Mouse (Mus musculus) G1E-ER4 (cell line): ENCODE data around the gene N4bp2l1. TPM values are rescaled to one million over a fixed set of nuclear protein-coding genes. Genes with fewer than 3 reads are reported as not detected.

Experiments used
- GATA1 ChIP-seq: IDR thresholded peaks from one replicate; pipeline ENCODE4 v1.8.0; 2012; ENCODE audit warnings: low read length, inconsistent platforms
- polyA plus RNA-seq: library from polyadenylated mRNA; stranded (reverse); fragments of >175 nt; gene quantifications from 2 replicates; pipeline ENCODE4 v1.2.3, GENCODE M21; 2012

The N4bp2l1 gene
- polyA plus RNA-seq, result 0.30 and 0.31 TPM in 2 replicates

DNA sequence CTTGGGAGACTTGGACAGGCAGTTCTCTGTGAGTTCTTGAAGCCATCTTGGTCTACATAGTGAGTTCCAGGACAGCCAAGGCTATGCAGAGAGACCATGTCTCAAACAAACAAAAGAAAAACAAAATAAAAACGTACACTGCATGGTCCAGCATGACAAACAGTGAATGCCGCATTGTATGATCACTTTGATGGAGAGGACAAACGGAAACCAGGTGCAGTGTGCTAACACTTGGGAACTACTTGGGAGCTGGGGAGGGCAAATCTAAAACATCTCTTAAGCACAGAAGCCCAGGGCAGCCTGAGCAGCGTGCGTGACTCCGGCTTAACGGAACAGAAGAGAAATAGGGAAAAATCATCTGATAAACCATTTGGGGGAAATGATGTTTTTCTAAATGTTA, at the start of gene N4bp2l1:
Gene N4bp2l1 (minus strand): TSS at position 101 of the 400 bp plus-strand sequence.
- TF ChIP-seq GATA1, result no peak

DNA sequence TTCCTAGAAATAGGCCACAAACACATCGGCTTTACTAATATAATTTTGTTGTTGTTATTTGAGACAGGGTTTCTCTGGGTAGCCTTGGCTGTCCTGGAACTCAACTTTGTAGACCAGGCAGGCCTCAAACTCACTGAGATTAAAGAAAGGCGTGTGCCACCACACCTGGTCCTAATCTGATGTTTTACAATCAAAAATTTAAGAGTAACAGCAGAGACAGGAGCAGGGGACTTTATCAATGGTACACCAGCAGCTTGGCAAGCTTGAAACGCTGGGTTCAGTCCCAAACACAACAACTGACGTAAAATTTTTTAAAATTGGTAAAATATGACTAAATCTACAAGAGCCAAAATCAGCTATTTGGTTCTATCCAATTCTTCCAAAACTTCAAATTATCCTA, 47.9 kb upstream of the N4bp2l1 start:
- no peak for TF ChIP-seq GATA1

DNA sequence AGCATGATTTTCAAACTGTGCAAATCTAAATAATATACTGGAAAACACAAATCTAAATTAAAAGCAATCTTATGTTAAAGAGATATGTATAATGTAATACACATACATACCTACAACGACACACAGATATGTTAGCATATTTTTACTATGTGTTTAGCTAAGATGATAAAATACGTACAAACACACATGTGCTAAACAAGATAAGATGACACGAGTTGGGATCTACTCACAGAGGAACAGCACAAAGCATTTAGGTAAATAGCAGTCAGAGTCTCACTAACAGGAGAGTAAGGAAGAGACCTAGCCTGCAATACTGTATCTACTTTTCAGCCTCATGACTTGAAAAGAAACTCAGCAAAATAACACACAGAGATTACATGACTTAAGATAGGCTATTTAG, 44.5 kb upstream of the N4bp2l1 start:
- TF ChIP-seq GATA1, result no peak

DNA sequence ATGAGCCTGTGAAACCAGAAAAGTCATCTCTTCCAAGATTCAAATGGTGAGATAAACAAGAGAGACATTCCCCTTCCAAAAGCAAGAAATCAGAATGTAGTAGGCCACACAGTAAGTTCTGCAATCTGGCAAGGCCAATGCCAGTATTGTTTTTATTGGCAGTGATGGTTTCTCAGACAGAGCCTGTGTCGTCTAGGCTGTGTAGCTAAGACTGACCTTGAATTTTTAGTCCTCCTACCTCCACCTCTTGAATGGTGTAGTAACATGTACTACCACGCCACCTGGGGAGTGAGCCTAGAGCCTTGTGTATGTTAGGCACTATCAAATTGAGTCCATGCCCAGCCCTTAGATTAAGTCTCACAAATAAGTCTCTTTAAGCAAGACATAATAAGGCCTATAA, 32.7 kb upstream of the N4bp2l1 start:
- TF ChIP-seq GATA1, result no peak

DNA sequence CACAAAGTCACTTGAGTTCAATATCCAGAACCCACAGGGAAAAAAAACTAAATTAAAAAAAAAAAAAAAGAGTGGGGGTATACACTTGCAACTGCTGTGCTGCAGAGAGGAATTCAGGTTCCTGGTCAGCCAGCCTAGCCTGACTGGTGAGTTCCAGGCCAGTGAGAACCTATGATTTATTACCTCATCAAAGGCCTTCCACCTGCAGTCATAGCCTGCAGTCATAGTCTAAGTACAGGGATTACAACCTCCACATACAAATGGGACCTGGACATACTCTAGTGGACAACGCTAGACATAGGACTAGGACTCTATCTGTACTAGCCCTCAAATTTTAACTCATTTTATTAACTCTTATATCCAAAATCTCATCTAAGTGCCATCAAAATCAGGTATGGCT, 32.3 kb upstream of the N4bp2l1 start:
- no peak for TF ChIP-seq GATA1

DNA sequence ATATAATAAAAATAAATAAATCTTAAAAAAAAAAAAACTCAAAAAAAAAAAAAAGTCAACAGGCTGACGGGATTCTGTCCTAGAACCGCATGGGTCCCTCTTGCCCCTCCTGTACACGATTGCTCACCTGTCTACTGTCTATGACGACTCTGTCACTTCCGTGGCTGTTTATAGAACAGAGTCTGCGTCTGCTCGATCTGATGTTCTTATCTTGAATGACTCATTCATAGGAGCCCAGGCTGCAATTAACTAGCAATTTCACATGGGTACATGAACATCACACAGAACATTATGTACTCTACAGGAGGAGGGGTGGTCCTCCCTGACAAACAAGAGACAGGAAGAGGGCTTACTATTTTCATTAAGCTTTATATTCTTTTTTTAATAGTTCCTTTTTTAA, 28.5 kb upstream of the N4bp2l1 start:
- no peak for TF ChIP-seq GATA1

DNA sequence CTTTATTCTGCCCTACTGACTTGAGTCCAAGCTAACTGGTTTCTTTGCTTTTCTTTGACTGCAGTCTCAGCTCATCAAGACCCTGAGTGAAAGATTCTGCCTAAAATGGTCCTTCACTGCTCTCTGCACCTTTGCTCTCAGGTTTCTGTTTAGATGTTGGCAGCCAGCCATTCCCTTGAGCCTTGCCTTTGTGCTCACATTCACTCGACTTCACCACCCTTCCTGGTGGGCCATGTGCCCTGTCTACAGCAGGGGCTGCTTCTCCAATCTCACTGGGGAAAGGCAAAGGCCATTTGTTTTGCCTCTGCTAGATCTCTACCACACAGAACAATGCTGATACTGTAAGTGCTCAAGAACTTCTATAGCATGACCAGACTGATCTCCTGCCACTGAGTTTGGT, 25.8 kb upstream of the N4bp2l1 start:
- no peak for TF ChIP-seq GATA1

DNA sequence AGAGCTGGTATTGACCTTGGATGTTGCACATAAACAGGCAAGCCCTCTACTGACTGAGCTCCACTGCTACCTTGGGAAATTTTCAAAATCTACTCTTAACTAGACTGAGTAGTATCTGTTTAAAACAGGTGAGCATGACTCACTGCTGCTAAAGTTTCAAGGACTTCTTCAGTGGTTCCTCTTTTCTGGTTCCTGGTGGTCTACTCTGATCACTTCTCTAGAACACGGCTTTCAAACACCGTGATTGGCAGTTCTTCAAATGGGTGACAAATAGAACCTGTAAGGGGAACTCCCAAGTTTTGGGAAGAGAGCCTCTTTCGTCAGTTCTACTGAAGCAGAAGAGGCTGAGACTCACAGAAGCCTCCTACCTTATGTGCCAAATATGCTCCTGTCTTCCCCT, 24.6 kb upstream of the N4bp2l1 start:
- no peak for TF ChIP-seq GATA1

DNA sequence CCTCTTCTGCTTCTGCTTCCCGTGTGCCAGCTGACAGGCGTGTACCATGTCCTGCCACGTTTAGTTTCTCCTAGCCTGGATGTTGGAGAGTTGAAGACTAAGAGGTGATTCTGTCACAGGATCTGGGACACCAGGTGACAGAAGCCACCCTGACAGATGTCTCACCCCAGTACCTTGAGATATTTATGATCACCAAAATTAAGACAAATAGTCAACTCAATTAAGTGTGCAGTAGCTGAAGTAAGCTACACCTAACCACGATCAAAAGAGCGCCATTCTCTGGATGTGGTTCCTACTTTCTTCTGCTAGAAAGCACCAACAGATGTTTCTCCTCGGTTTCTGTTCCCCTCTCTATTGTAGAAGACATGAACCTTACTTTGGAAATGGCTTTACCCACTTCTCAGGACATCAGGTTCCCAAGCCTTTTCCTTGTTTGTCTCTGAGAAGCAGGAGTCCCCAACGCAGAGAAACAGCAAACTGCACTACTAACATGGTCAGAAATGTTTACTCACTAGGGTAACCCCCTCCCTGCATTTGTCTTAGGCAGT, 23.7 kb upstream of the N4bp2l1 start:
- TF ChIP-seq GATA1, result no peak

DNA sequence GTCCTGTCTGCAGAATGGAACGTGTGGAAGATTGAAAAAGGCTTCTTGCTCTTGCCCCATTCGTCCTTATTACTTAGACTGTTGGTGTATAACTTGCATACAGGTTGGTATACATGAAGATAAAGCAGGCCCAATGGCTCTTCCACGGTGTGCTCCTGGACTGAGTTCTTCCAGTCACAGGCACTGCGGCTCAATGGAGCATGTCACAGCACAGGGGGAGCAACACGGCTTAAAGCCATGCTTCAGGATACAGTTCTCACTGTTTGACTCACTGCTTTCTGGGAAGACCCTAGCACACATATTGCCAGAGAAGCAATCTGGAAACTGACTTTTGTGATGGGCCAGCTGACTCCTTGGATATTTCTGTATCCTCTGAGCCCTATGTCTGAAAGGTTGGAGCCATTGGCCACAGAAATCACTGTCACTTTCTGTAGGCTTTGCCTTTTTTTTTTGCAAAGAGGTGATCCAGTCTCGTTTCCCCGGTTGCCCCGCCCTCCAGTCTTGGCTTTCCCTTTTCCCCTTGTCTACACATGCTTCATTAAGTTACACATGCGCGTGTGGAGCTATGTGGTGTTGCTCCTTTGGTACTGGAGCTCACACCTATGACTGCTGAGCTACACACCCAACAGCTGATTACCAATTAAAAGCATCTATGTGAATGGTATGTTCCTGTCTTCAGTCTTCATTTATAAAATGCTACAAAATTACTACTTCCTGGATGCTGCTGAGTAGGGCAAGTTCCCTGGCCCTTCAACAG, 21.8 kb upstream of the N4bp2l1 start:
- TF ChIP-seq GATA1, result no peak

DNA sequence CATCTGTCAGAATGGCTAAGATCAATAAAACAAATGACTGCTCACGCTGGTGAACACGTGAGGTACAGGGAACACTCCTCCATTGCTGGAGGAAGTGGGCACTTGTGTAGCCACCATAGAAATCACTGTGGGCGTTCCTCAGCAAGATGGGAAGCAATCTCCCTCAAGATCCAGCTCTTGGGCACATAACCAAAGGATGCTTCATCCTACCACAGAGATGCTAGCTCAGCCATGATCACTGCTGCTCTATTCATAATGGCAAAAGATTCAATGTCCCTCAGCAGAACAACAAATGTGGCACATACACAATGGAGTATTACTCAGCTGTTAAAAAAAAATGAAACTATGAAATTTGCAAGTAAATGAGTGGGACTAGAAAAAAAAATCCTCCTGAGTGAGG, 19.7 kb upstream of the N4bp2l1 start:
- TF ChIP-seq GATA1, result no peak

DNA sequence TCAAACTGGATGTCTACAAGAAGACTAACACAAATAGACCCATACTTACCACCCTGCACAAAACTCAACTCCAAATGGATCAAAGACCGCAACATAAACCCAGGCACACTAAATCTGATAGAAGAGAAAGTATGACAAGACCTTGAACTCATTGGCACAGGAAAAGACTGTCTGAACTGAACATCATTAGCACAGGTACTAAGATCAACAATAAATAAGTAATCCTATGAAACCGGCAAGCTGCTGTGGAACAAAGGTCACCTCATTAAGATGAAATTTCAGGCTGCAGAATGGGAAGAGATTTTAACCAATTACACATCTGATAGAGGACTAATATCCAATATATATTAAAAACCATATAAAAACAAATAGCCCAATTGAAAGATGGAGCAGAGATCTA, 19.2 kb upstream of the N4bp2l1 start:
- TF ChIP-seq GATA1, result no peak

DNA sequence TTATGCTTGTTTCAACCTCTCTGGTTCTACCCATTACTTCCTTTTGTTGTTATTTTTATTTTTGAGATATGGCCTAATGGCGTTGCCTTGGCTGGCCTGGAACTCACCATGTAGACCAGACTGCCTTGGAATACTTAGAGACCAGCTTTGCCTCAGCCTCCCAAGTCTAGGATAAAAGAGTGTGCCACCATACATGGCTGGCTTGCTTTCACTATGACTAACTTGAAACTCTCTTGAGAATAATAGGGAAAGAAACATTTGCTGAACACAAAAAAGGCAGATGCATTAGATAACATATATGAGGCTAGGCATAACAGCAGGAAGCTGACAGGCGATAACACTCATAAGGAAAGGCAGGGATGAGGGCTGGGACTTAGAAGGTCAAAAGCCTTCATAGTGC, 17.1 kb upstream of the N4bp2l1 start:
- TF ChIP-seq GATA1, result no peak

DNA sequence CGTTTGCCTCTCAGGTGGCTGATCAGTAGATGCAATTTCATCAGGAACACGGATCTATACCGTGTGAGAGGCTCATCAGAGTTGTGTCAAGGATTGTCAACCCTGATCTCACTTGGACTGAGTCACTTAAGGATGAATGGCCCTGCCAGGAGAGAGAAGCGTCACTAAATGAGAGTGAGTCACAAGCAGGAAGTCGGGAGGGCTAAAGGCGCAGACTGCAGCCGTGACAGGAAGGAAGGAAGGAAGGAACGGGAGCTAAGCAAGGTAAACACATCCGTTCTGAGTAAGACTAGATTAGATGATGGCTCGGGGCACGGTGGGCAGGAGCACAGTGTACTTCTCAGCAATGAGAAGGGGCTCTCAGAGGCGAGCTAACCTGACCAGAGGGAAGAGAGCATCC, 14.7 kb upstream of the N4bp2l1 start:
- TF ChIP-seq GATA1, result no peak

DNA sequence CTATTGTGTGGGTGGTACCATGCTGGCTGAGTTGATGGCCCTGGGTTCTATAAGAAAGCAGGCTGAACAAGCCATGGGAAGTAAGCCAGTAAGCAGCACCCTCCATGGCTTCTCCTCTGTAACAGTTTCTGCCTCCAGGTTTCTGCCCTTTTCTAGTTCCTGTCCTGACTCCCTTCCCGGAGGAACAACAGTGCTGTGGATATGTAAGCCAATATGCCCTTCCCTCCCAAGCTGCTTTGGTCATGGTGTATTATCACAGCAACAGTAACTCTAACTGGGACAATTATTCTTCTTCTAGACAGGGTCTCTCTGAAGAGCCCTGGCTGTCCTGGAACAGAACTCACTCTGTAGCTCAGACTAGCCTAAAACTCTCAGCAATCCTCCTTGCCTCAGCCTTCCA, 14.1 kb upstream of the N4bp2l1 start:
- TF ChIP-seq GATA1, result no peak

DNA sequence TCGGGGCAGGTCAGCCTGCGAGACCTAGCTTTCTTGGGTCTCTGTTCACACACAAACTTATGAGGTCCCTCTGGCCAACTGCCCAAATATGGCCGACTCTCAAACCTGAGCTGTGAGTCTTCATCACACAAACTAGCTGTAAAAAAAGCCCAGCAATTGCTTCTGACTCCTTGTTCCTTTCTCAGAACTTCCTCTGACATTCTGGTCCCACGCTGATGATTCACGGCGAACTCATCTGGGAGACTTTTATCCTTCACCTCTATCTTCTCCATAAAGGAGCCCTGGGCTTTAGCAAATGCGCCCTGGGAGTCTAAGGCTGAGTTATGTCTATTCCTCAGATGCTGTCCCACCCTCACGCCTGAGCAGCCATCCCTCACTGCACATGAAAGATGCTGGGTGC, 10.6 kb upstream of the N4bp2l1 start:
- no peak for TF ChIP-seq GATA1

DNA sequence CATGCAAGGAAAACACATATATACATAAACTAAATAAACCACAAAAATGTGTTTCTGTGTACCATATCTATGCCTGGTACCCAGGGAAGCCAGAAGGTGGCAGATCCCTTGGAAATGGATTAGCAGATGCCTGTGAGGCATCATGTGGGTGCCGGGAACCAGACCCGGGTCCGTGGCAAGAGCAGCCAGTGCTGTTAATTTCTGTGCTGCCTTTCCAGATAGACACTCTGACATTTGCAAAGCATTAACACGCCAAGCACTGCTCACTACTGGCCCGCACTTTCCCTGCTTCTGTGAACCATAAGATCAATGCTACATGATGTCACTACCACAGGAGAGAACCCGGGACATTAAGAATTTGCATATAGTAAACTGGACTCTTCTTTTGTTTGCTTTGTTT, 9.1 kb upstream of the N4bp2l1 start:
- TF ChIP-seq GATA1, result no peak
